Mouse (Mus musculus): ENCODE measurements around the gene Gm49721. TPM values are rescaled to one million over a fixed set of nuclear protein-coding genes. Genes with fewer than 3 reads are reported as not detected.
"Not testable (repeated sequence)": the region's sequence is repeated elsewhere in the genome, so short reads cannot be mapped to it uniquely, and the experiment has no call there.

Gm49721 gene
- total RNA-seq, 2 experiments from 2014 or later, result 0.27 to 0.72 TPM

DNA sequence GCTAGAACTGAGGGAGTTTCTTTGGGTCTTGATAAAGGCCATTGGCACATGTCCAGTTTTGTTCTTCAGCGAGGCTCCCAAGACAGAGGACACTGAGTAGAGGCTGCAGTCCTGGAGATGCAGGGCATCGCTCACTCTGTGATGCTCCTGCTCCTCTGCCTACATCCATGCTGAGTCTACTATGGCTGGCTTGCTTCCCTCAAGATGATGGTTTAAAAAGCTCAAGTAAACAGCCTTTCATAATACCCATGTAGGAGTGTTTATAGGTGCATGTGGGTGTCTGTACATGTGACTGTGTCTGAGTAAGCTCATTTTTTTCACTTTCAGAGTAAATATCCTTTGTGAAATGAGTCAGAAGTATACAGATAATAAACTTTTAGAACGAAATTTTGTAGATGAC is 3.7 kb upstream of the Gm49721 start:
- DNase-seq (ENCODE audit: low spot score in 2 of 2); intact Hi-C loops (cut with DNase I): not testable (repeated sequence)

DNA sequence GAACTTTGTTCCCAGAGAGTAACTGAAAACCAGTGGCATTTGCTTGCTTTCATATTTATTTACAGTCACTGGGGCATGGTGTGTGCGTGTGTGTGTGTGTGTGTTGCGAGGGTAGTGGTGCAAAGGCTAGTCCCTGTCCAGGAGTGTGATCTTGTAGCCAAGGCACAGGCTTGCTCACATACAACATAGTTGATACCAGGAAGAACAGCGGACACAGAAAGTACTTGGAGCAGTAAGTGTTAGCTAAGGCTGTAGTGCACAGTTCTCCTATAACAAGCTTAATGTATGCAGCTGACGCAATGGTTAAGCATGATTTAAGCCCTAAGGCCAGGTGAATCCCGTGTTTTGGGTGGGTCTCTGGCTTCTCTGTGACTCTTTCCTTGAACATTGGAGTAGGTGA is 676 bp downstream of the Gm49721 start:
- intact Hi-C loops (cut with DNase I); DNase-seq (ENCODE audit: low spot score in 2 of 2): not testable (repeated sequence)

DNA sequence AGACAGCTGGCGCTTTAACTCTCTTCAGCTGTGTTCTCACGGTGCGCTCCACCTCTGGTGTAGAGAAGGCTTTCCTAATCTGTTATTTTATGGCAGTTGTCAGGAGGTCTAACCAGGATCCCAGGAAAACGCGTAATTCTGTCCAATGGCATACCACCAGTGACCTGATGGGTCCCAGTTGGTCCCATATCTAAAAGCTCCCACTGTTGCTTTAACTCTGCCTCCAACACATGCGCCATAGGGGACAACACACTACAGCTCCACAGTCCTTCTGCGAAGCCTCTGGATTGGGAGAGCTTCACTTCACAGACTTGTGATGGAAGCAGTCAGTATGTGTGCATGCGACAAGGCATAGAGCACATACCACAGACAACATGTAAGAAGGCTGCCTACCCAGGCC is 1.4 kb downstream of the Gm49721 start:
- DNase-seq (ENCODE audit: low spot score in 2 of 2); intact Hi-C loops (cut with DNase I): not testable (repeated sequence)

DNA sequence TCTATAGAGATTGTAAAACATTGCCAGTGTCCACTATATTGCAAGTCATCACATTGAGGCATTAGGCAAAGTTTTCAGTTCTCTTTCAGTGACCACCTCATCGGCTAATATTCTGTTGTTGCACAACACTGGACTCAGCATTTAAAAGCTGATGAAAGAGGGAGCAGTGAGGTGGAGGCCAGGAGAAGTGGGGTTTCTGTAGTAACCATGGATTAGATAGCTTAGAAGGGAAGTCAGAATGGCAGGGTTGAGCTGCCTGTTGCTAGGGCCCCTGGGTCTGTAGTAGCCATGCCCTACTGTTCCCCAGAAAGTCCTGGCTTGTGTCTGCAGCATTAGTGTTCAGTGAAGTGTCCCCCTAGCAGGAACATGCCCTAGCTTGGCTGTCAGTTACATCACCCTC is 7.4 kb downstream of the Gm49721 start:
- intact Hi-C loops (cut with DNase I); DNase-seq (ENCODE audit: low spot score in 2 of 2): not testable (repeated sequence)

DNA sequence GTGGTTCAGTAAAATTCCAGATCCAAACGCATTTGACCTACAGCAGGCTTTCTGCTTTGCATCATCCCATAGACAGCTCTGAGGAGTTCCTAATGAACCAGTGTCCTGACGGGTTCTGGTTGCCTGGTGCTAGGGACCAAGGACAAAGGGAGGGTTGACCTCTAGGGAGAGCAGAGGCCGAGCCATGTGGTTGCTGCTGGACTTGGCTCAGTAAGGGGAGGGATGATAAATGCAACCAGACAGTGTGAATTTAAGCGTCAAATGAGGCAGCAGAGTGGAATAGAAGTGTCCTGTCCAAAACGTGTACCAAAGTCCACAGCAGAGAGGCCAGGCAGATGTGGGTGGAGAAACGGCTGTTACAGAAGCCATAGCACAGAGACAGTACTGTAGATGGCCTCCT is 16.8 kb downstream of the Gm49721 start:
- DNase-seq (ENCODE audit: low spot score in 2 of 2); intact Hi-C loops (cut with DNase I): not testable (repeated sequence)

DNA sequence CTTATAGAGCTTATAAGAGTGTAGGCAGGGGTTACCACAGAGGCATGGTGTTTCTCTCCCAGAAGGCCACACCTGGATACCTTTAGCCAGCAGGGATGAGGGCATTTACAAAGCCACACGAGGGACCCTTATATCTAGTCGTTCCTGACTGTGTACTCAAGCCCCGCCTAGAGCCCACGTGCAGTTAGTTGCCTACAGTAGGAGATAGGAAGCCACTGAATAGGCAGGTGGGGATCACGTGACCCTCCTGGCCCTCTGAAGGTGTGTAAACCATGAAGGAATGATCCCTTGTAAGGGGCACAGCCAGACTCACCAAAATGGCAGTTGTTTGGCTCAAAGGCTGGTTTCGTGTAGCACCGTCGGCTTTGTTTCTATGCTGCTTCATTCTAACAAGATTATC is 18.1 kb downstream of the Gm49721 start:
- DNase-seq (ENCODE audit: low spot score in 2 of 2); intact Hi-C loops (cut with DNase I): not testable (repeated sequence)

DNA sequence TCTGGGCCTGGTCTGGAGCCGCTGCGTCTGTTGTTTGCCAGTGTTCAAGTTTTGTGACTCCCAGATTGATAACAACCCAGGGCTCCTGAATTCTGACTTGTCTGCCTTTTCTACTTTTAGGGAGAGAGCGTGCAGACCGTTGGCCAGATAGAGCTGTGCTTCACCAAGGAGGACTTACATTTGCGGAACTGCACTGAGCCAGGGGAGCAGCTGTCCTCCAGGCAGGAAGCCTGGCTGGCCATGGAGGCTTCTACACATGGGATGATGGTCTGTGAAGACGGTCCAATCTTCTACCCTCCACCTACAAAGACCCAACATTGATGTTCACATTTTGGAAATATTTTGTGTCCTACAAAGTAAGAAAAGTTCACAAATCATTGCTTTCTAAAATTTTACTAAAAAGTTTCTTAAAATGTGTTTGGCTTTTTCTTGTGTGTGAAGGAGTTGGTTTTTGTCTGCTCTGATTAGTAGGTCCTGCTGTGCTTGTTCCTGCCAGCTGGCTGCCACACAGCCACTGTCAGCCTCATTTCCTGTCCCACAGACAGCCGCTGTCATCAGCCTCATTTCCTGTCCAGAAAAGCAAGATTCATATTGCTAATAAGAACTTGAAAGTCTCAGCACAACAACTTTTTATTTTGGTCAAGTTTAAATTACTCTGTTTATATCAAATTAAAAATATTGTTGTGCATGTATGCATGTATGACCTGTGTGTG is 19.2 kb downstream of the Gm49721 start:
- DNase-seq (ENCODE audit: low spot score in 2 of 2); intact Hi-C loops (cut with DNase I): not testable (repeated sequence)

DNA sequence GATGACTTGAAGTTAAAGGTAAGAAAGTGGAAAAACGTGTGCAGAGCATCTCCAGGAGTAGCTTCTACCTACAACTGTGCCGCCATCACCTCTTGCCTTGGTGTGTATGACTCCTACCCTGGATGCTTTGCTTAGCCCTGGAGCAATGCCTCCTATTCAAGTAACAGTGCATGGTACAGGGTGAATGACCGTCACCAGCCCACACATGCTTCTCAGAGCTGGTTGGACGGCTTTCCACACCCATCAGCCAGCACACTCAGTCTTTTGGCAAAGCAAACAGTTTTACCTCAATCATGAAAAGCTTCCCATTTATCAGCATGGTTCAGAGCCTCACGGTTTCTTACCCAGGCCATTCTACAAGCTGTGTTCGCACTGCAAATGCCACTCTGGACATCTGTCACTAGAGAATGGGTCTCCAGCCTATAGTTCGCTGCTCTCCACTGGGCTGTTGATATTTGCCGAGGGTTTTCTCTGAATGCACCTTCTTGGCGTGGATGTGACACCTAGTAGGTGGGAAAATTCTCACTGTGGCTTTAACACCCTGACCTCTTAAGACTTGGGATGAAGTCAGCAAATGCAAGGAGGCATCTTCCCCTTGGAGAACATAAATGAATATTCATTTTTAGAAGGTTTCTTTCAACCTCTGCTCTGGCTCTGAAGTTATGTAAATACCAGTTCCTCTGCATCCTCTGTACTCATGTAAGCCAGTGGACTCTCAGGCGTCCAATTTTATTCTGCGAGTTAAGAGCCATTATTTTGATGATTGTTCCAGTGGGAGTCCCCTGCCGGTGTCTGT is 23.3 kb downstream of the Gm49721 start:
- intact Hi-C loops (cut with DNase I); DNase-seq (ENCODE audit: low spot score in 2 of 2): not testable (repeated sequence)

DNA sequence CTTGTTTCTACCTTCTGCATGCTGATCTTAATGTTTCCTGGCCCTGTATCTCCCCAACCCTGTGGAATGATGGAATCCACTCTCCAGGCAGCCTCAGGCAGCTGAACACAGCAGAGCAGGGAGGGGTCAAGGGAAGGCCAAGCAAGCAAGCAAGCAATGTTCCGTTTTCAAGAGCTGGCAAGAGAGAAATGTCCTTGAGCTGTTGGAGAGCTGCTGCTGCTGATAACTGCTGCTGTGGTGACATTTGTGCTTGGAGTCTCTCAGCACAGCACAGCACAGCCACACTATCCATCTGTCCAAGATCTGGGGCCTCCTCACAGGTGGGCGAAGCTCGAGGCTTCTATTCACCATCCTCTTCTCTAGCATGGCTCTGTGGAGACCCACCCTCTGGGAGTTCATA is 24.7 kb downstream of the Gm49721 start:
- DNase-seq (ENCODE audit: low spot score in 2 of 2); intact Hi-C loops (cut with DNase I): not testable (repeated sequence)

DNA sequence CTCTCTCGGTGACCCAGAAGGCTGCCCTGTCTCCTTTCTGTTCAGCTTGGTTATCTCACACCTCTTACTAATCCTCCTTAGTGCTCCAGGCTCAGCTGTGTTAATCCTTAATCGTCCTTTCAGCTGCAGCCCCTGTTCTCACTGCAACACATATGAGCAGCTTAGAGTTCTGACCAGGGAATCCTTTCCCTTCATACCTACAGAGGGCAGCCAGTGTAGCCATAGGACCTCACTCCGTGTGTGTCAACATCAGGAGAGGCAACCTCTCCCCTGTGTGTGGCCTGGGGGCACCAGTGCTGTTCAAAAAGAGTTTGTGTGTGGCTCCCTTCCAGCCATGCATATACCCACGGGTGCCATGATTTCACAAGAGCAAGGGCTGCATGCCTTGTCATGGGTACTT is 26.9 kb downstream of the Gm49721 start:
- DNase-seq (ENCODE audit: low spot score in 2 of 2); intact Hi-C loops (cut with DNase I): not testable (repeated sequence)

DNA sequence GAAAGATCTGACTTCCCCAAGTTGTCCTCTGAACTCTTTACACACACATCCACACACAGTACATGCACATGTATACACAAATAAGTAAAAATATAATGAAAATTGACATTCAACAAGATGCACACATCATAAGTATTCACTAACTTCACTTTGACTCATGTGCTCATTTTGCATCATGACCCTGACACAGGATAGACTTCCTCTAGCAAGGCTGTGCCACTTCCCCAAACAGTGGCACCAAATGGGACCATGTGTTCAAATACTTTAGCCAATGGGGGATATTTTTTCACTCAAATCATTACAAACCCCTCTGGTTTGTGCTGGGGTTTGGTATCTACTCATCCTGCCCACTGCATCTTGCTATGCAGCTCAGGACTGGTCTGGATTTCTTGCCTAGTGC is 30.2 kb downstream of the Gm49721 start:
- DNase-seq (ENCODE audit: low spot score in 2 of 2); intact Hi-C loops (cut with DNase I): not testable (repeated sequence)

DNA sequence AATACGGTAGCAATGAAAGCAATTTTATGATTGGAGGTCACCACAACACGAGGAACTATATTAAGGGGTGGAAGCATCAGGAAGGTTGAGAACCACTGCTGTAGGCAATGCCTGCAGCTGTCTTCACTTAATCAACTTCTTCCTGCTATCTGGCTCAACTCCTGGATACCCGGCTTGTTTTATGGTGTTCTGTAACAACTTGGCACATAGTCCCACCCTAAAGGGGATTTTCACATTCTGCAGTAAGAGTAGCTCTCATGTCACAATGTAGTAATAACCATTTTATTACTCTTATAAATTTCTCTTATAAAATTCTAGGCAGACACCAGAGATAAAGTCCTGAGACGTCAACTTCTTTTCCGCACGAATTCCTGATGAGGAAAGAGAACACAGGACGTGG is 30.7 kb downstream of the Gm49721 start:
- intact Hi-C loops (cut with DNase I); DNase-seq (ENCODE audit: low spot score in 2 of 2): not testable (repeated sequence)

DNA sequence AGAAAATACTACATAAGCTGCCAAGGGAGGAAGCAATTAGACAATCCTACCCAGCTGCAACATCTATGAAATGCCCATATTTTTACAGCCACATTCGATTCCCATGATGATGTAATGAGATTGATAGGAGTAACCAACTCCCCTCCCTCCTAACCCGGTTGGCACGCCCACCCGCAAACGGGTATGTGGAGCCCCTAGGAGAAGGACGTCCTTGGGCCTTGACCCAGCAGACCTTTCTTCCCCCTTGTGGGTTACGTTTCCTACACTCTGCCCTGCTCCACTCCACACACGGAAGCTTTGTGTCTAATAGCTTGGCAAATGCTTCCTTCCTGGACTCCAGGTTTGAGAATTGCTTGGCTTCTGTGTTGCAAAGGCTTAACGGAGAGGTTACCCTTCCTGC is 31.2 kb downstream of the Gm49721 start:
- intact Hi-C loops (cut with DNase I); DNase-seq (ENCODE audit: low spot score in 2 of 2): not testable (repeated sequence)

DNA sequence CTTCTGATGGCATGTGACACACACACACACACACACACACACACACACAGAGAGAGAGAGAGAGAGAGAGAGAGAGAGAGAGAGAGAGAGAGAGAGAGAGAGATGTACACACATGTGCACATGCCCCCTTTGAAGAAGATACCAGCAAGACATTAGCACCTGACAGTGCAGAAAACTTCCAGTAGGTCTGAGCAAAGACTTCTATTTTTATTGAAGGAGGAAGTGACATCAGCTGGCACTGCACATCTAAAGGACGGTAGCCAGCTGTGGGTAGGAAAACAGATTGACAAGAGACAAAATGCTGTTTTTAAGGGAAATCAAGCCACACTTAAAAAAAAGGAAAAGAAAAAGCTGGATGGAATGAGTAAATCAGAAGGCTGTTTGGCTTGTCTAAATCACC is 35.5 kb downstream of the Gm49721 start:
- intact Hi-C loops (cut with DNase I); DNase-seq (ENCODE audit: low spot score in 2 of 2): not testable (repeated sequence)

DNA sequence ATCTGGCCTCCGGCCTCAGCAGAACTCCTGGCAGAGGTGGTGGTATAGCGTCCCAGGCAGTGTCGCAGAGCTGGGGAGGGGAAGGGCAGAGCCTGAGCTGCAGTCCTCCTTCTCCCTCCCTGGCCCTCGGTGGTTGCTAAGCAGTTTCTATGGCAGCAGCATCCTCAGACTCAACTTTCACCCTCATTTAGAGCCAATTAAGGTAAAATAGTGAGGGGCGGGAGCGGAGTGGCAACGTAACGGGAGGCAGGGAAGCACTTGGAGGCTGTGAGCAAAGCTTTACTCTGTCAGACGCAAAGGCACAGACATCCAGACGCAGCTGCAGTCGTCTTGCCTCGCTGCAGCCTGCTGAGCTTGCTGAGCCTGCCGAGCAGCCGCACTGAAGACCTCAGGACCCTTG is 46.6 kb downstream of the Gm49721 start, which contains the start of gene Gm1604a:
TSS of gene Gm1604a (plus strand) at position 312 of the 400 bp plus-strand sequence.
- DNase-seq (ENCODE audit: low spot score in 2 of 2), result peak; percentile 23 to 40
- intact Hi-C loops (cut with DNase I), result not testable (repeated sequence)

DNA sequence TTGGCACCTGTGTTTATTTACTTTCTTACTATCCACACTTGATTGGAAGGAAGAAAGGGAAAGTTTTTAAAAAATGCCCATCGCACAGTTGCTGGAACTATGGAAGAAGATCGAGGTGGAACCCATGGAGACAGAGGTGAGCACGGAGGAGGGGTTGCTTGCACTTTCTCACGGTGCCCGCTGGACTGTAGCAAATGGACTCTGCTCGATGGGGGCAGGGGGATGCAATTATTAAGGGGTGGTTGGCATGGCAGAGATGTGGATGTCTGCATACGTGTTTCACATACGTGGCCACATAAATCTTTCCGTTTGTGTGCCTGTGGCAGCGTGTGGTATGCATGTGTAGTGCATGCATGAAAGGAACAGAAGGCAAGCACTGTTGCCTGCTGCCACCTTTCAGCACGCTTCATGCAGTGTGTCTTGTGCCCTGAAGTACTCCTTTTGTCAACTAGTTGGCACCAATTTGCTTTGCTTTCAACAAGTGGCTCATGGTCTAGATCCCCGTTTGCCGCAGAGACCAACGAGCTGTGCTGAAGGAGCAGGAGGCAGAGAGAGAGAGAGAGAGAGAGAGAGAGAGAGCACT is 47.2 kb downstream of the Gm49721 start:
- DNase-seq (ENCODE audit: low spot score in 2 of 2); intact Hi-C loops (cut with DNase I): not testable (repeated sequence)

DNA sequence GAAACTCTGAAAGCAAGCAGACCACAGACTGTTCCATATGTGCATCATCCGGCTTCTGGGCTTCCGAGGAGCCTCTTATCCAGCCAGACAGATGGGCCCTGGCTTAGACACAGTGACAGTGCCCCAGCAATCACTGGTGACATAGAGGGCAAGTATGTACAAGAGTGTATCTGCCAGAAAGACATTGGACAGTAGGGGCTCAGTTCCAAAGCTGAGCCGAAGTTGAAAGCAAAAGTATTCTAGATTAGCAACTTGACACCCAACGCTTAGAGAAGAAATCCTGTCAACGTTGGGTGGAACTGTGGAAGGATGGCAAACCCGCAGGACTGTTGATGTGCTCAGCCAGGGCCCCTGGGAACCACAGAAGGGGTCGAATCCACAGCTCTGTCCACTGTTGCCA is 51.5 kb downstream of the Gm49721 start:
- DNase-seq (ENCODE audit: low spot score in 2 of 2); intact Hi-C loops (cut with DNase I): not testable (repeated sequence)

DNA sequence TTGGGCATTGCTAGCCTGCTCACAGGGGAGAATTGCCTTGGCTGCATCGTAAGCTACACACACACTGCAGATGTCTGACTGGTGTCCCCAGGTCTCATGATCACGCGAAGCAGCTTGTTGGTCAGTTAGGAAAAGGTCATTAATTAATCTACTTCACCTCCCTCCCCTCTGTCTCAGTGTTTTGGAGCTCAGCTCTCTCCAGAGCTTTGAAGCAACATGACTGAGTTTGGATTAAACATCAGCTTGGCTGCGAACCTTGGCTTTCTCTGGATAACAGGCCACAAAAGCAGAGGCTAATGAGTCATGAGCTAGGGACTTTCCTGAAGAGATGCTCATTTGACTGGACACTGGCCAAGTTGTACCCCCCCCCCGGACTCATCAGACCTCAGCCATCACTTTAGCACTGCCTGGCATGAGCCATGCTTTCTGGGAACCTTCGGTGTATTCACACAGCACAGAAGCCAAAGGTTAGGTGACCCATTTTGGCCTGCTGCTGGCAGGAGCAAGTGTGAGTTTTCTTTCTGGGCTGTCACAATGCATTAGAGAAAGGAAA is 52.0 kb downstream of the Gm49721 start:
- intact Hi-C loops (cut with DNase I); DNase-seq (ENCODE audit: low spot score in 2 of 2): not testable (repeated sequence)

DNA sequence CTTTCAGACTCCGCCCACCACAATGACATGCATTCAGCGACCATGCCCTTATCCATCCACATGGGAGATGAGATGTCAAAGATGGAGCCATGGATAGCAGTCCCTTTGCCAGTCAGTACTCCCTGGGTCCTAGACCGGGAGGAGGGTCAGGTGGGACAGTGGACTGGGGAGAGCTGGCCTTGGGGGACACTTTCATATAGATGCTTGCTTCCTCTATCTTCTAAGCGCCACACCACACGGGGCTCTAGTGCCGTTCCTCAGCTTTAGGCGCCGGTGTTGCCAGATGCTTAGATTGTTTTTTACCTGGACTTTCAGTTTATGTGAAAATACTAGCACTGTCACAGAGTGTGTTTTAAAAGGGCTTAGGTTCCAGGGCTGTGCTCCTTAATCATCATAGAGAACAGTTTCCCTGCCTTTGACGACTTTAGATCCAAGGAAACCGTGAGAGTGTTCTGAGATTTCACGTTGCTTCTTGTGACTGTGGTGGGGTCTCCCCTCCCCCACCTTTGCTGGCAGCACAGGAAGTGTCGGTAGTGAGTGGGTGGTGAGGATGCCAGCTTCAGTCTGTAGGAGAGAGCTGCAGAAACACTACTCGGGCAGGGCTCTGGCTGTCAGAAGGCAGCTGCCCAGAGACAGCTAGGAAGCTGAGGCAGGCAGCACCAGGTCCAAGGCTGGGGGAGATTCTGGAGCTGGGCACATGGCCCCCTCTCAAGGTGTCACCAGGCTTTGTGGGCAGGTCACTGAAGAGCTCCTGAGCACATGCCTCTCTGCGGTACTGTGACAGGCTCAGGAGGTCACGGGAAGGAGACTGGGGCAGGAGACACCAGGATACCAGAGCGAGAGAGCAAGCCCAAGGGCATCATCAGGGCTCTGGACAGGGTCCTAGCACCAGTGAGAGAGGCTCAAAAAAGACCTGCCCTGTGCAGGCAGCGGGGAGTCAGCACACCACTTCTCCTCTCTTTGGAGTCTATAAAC is 54.8 kb downstream of the Gm49721 start:
- DNase-seq (ENCODE audit: low spot score in 2 of 2); intact Hi-C loops (cut with DNase I): not testable (repeated sequence)
